Mouse (Mus musculus): Measurements from ENCODE around the gene Pdzd7. TPM values are rescaled to one million over a fixed set of nuclear protein-coding genes. Genes with fewer than 3 reads are reported as not detected.
A peak's percentile ranks its signal among the peaks of the same experiment; 100 is the strongest.

The Pdzd7 gene
- total RNA-seq (2017) = not detected in 3 replicates

GRCm38 (mm10) chr19:45045651-45046050, at the start of gene Pdzd7:
Pdzd7 (minus strand) TSS chr19:45045717.
- no peak for ATAC-seq (replicated peaks; ENCODE audit: insufficient number of reproducible peaks, low FRiP score, low TSS enrichment, poor library complexity, severe bottlenecking)

GRCm38 (mm10) chr19:45081841-45082550, 36.5 kb upstream of the Pdzd7 start:
- no peak for ATAC-seq (replicated peaks; ENCODE audit: insufficient number of reproducible peaks, low FRiP score, low TSS enrichment, poor library complexity, severe bottlenecking)

GRCm38 (mm10) chr19:45081279-45081678, 35.8 kb upstream of the Pdzd7 start:
- ATAC-seq (replicated peaks; ENCODE audit: insufficient number of reproducible peaks, low FRiP score, low TSS enrichment, poor library complexity, severe bottlenecking) = 0 out of 2 replicates have a peak, but pooled peaks have one; percentile 41

GRCm38 (mm10) chr19:45080711-45081110, 35.2 kb upstream of the Pdzd7 start:
- no peak for ATAC-seq (replicated peaks; ENCODE audit: insufficient number of reproducible peaks, low FRiP score, low TSS enrichment, poor library complexity, severe bottlenecking)

GRCm38 (mm10) chr19:45079769-45080515, 34.4 kb upstream of the Pdzd7 start:
- no peak for ATAC-seq (replicated peaks; ENCODE audit: insufficient number of reproducible peaks, low FRiP score, low TSS enrichment, poor library complexity, severe bottlenecking)

- no peak for ATAC-seq (replicated peaks; ENCODE audit: insufficient number of reproducible peaks, low FRiP score, low TSS enrichment, poor library complexity, severe bottlenecking)
Observed at GRCm38 (mm10) chr19:45078971-45079764, 33.7 kb upstream of the Pdzd7 start.

- no peak for ATAC-seq (replicated peaks; ENCODE audit: insufficient number of reproducible peaks, low FRiP score, low TSS enrichment, poor library complexity, severe bottlenecking)
Observed at GRCm38 (mm10) chr19:45077742-45078645, 32.5 kb upstream of the Pdzd7 start.

- no peak for ATAC-seq (replicated peaks; ENCODE audit: insufficient number of reproducible peaks, low FRiP score, low TSS enrichment, poor library complexity, severe bottlenecking)
Observed at GRCm38 (mm10) chr19:45076586-45077510, 31.3 kb upstream of the Pdzd7 start.

- ATAC-seq (replicated peaks; ENCODE audit: insufficient number of reproducible peaks, low FRiP score, low TSS enrichment, poor library complexity, severe bottlenecking) = no peak
Observed at GRCm38 (mm10) chr19:45076036-45076575, 30.6 kb upstream of the Pdzd7 start.

GRCm38 (mm10) chr19:45075323-45076035, 30.0 kb upstream of the Pdzd7 start:
- ATAC-seq (replicated peaks; ENCODE audit: insufficient number of reproducible peaks, low FRiP score, low TSS enrichment, poor library complexity, severe bottlenecking) = peak; percentile 28; the same call in 1 of the 2 replicates

- ATAC-seq (replicated peaks; ENCODE audit: insufficient number of reproducible peaks, low FRiP score, low TSS enrichment, poor library complexity, severe bottlenecking) = peak; percentile 56
Observed at GRCm38 (mm10) chr19:45074580-45075322, 29.2 kb upstream of the Pdzd7 start, which contains the start of gene Kazald1. Kazald1 (plus strand) TSS chr19:45075241.

- ATAC-seq (replicated peaks; ENCODE audit: insufficient number of reproducible peaks, low FRiP score, low TSS enrichment, poor library complexity, severe bottlenecking) = peak; percentile 42
Observed at GRCm38 (mm10) chr19:45073871-45074542, 28.5 kb upstream of the Pdzd7 start.

GRCm38 (mm10) chr19:45067758-45068510, 22.4 kb upstream of the Pdzd7 start:
- ATAC-seq (replicated peaks; ENCODE audit: insufficient number of reproducible peaks, low FRiP score, low TSS enrichment, poor library complexity, severe bottlenecking) = no peak

- no peak for ATAC-seq (replicated peaks; ENCODE audit: insufficient number of reproducible peaks, low FRiP score, low TSS enrichment, poor library complexity, severe bottlenecking)
Observed at GRCm38 (mm10) chr19:45067170-45067569, 21.7 kb upstream of the Pdzd7 start.

- no peak for ATAC-seq (replicated peaks; ENCODE audit: insufficient number of reproducible peaks, low FRiP score, low TSS enrichment, poor library complexity, severe bottlenecking)
Observed at GRCm38 (mm10) chr19:45065226-45065625, 19.7 kb upstream of the Pdzd7 start.
